Mouse (Mus musculus): Measurements from ENCODE around the gene Zfp934.
"Not testable (repeated sequence)": the region's sequence is repeated elsewhere in the genome, so short reads cannot be mapped to it uniquely, and the experiment has no call there.

Gene Zfp934

DNA sequence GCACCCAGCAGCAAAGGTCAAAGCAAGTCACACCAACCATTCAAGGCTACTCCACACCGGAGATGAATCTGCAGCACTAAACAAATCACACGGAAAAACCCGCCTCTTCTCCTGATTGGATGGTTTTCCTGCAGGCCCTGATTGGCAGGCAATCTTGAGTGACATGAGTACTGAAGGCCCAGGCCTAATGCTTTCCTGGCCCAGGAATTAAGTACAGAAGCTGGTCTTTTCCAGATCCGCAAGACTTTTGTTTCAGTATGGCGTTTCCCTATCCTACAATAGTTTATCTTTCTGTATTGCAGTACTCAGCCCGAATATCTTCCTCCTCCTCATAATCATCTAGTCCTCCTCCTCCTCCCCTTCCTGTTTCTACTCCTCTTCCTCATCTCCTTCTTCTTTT lies at the start of gene Zfp934:
Gene Zfp934 (minus strand): TSS at position 101 of the 400 bp plus-strand sequence.
- not testable (repeated sequence) for TF ChIP-seq GATA4 (IDR thresholded peaks at IDR 0.05; ENCODE audit: insufficient replicate concordance, low read length)

DNA sequence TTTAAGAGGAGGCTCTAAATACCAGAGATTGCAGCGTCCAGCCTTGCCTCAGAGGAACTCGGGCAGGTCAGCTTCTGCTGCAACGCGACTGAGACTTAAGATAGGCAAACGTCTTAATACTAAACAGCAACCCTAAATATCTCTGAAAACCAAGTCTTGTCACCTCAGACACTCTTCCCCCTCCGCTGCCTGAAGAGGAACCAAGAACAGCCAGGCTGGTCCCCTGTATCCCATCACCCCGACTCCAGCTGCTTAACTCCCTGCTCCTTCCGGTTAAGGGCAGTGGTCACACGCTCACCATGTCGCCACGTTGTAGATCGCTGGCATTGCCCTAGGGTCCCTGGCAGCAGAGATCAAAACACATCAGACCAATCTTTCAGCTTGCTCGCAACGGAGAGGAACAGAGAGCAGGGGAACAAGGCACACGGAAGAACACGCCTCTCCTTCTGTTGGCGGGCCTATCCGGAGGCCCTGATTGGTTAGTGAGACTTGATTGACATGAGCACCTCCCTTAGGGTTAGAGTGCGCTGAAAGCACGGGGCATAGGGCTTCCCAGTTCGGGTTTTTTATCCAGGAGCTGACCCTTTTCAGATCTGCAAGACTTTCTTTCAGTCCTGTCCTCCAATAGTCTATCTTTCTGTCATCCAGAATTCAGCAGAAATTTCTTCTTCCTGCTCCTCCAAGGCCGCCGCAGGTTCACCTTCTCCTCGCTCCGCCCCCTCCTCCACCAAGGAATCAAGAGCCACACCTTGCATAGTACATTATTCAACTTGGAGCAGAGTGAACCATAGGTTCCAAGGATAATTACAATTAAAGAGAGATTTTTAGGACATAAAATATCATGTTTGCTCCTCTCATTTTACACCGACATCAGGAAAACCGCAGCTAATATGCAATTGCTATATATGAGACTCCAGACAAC lies 12.5 kb downstream of the Zfp934 start, which contains the start of gene Zfp935:
Gene Zfp935 (minus strand): TSS at position 323 of the 922 bp plus-strand sequence.
- not testable (repeated sequence) for TF ChIP-seq GATA4 (IDR thresholded peaks at IDR 0.05; ENCODE audit: insufficient replicate concordance, low read length)

DNA sequence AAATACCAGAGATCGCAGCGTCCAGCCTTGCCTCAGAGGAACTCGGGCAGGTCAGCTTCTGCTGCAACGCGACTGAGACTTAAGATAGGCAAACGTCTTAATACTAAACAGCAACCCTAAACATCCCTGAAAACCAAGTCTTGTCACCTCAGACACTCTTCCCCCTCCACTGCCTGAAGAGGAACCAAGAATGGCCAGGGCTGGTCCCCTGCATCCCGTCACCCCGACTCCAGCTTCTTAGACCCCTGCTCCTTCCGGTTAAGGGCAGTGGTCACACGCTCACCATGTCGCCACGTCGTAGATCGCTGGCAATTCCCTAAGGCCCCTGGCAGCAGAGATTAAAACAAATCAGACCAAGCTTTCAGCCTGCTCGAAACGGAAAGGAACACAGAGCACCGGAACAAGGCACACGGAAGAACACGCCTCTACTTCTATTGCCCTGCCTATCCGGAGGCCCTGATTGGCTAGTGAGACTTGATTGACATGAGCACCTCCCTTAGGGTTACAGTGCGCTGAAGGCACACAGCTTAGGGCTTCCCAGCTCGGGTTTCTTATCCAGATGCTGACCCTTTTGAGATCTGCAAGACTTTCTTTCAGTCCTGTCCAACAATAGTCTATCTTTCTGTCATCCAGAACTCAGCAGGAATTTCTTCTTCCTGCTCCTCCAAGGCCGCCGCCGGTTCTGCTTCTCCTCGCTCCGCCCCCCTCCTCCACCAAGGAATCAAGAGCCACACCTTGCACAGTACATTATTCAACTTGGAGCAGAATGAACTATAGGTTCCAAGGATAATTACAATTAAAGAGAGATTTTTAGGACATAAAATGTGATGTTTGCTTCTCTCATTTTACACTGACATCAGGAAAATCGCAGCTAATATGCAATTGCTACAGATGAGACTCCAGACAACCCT lies 104.3 kb downstream of the Zfp934 start, which contains the start of gene Gm49359:
Gene Gm49359 (minus strand): TSS at position 409 of the 911 bp plus-strand sequence.
- not testable (repeated sequence) for TF ChIP-seq GATA4 (IDR thresholded peaks at IDR 0.05; ENCODE audit: insufficient replicate concordance, low read length)

Measured in liver, adult (tissue).